Mouse (Mus musculus) adipocyte (in vitro differentiated cells): ENCODE measurements around the gene Aadacl4.
"Not testable (repeated sequence)": the region's sequence is repeated elsewhere in the genome, so short reads cannot be mapped to it uniquely, and the experiment has no call there.

Source experiments
- DNase-seq: peaks from one replicate; pipeline ENCODE4 v3.0.0-alpha.2; 2016; ENCODE audit warnings: low spot score

Aadacl4 gene

GRCm38 (mm10) chr4:144613407-144613806 lies at the start of gene Aadacl4:
TSS of gene Aadacl4 (plus strand) at chr4:144613707.
- DNase-seq, result no peak

GRCm38 (mm10) chr4:144565034-144565433 lies 48.5 kb upstream of the Aadacl4 start, which contains the start of gene Gm13124:
TSS of gene Gm13124 (minus strand) at chr4:144565134.
- no peak for DNase-seq

GRCm38 (mm10) chr4:144567752-144568151 lies 45.8 kb upstream of the Aadacl4 start:
- DNase-seq, result no peak

- not testable (repeated sequence) for DNase-seq
Measured at GRCm38 (mm10) chr4:144586207-144586606, 27.3 kb upstream of the Aadacl4 start.

GRCm38 (mm10) chr4:144592790-144593189 lies 20.7 kb upstream of the Aadacl4 start:
- DNase-seq, result no peak

- DNase-seq, result peak; percentile 2
Measured at GRCm38 (mm10) chr4:144614586-144614985, 1.1 kb downstream of the Aadacl4 start.

GRCm38 (mm10) chr4:144638263-144638662 lies 24.8 kb downstream of the Aadacl4 start:
- DNase-seq, result no peak
